Comparison of ENCODE assay signal across 44 mouse cellular contexts in the genomic region with DNA sequence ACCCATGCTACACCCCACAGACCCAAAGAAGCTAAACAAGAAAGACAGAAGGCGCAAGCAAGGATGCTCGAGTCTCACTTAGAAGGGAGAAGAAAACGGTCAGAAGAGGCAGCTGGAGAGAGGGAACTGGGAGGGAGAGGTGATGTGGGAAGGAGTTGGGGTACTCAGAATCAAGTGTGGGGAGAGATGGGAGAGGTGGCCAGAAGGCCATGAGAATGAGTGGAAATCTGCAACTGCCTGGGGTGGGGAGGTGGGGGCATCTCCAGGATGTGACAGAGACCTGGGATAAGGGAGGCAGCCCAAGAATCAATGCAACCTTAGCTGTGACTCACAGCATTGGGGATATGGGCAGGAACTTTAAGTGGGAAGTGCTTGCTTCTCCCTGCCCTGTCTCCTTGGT. TPM values are rescaled to one million over a fixed set of nuclear protein-coding genes. Genes with fewer than 3 reads are reported as not detected.
"Had no signal": no experiment of that assay in that cellular context is flagged by ENCODE, and none has a peak within 500 bp of the region (broad histone marks: within the 10 kb centered on the region; RNA-seq: fewer than 3 reads in every experiment).

No protein-coding gene starts in this region.

- H3K9me3 ChIP-seq: limb, embryonic 10.5 days; limb, embryonic 12.5 days; limb, embryonic 13.5 days; limb, embryonic 15.5 days; liver, embryonic 12.5 days; liver, embryonic 13.5 days; liver, embryonic 15.5 days; lung, embryonic 15.5 days; midbrain, embryonic 10.5 days; midbrain, embryonic 12.5 days; midbrain, embryonic 13.5 days; midbrain, embryonic 15.5 days had no signal

- H3K4me1 ChIP-seq: limb, embryonic 10.5 days; limb, embryonic 12.5 days; limb, embryonic 13.5 days; limb, embryonic 15.5 days; liver, embryonic 12.5 days; liver, embryonic 13.5 days; liver, embryonic 15.5 days; lung, embryonic 15.5 days; midbrain, embryonic 10.5 days; midbrain, embryonic 12.5 days; midbrain, embryonic 13.5 days; midbrain, embryonic 15.5 days had no signal

- H3K27ac ChIP-seq: limb, embryonic 10.5 days; limb, embryonic 12.5 days; limb, embryonic 13.5 days; limb, embryonic 15.5 days; liver, embryonic 12.5 days; liver, embryonic 13.5 days; liver, embryonic 14.5 days; liver, embryonic 15.5 days; lung, embryonic 15.5 days; macrophage; midbrain, embryonic 10.5 days; midbrain, embryonic 12.5 days; midbrain, embryonic 13.5 days; midbrain, embryonic 15.5 days had no signal

- H3K4me3 ChIP-seq: limb, embryonic 10.5 days; limb, embryonic 12.5 days; limb, embryonic 13.5 days; limb, embryonic 15.5 days; liver, embryonic 12.5 days; liver, embryonic 13.5 days; liver, embryonic 15.5 days; lung, embryonic 15.5 days; megakaryocyte, embryonic 14.5 days; midbrain, embryonic 10.5 days; midbrain, embryonic 12.5 days; midbrain, embryonic 13.5 days; midbrain, embryonic 15.5 days; myocyte had no signal

- H3K36me3 ChIP-seq: limb, embryonic 10.5 days; limb, embryonic 12.5 days; limb, embryonic 13.5 days; limb, embryonic 15.5 days; liver, embryonic 12.5 days; liver, embryonic 13.5 days; liver, embryonic 15.5 days; lung, embryonic 15.5 days; midbrain, embryonic 10.5 days; midbrain, embryonic 12.5 days; midbrain, embryonic 13.5 days; midbrain, embryonic 15.5 days had no signal

- ATAC-seq: liver, embryonic 12.5 days; liver, postnatal 0 days; lung, postnatal 0 days; midbrain, embryonic 13.5 days; midbrain, embryonic 15.5 days; midbrain, embryonic 16.5 days had no signal

- DNase-seq: left cerebral cortex, postnatal 4 days; liver; liver, embryonic 13.5 days; liver, postnatal 0 days; lung, adult 18-20 months; lung, adult 2 months; lung, embryonic 14.5 days; lung, postnatal 10 days; lung, postnatal 14 days; lung, postnatal 36 days; lung, postnatal 4 days; midbrain, embryonic 14.5 days had no signal

- H3K9ac ChIP-seq: limb, embryonic 12.5 days; limb, embryonic 13.5 days; limb, embryonic 15.5 days; liver, embryonic 12.5 days; liver, embryonic 13.5 days; liver, embryonic 14.5 days; liver, embryonic 15.5 days; liver, postnatal 0 days; lung, embryonic 14.5 days; lung, embryonic 15.5 days; midbrain, embryonic 12.5 days; midbrain, embryonic 13.5 days; midbrain, embryonic 15.5 days had no signal

- H3K27me3 ChIP-seq: limb, embryonic 12.5 days; limb, embryonic 13.5 days; limb, embryonic 15.5 days; liver, embryonic 12.5 days; liver, embryonic 13.5 days; liver, embryonic 15.5 days; lung, embryonic 15.5 days; midbrain, embryonic 12.5 days; midbrain, embryonic 13.5 days; midbrain, embryonic 15.5 days had no signal

- H3K4me2 ChIP-seq: limb, embryonic 12.5 days; limb, embryonic 13.5 days; limb, embryonic 15.5 days; liver, embryonic 11.5 days; liver, embryonic 12.5 days; liver, embryonic 13.5 days; liver, embryonic 15.5 days; lung, embryonic 14.5 days; lung, embryonic 15.5 days; midbrain, embryonic 11.5 days; midbrain, embryonic 12.5 days; midbrain, embryonic 13.5 days; midbrain, embryonic 15.5 days had no signal

RNA-seq across cellular contexts. Expression of a gene that starts 31.5 kb away (rescaled TPM):
- total RNA-seq: left cerebral cortex, adult 8-10 months; left cerebral cortex, postnatal 14 days; left cerebral cortex, postnatal 25 days; left cerebral cortex, postnatal 36 days; left cerebral cortex, postnatal 4 days; liver, adult 2 months; megakaryocyte progenitor cell, adult 5-6 weeks; megakaryocyte, adult 5-6 weeks; megakaryocyte-erythroid progenitor cell, adult 5-6 weeks; midbrain, postnatal 0 days; monocyte, adult 5-6 weeks had no signal
- polyA plus RNA-seq: limb, embryonic 10.5 days; limb, embryonic 11.5 days; liver, adult 2 months; liver, embryonic 11.5 days; liver, embryonic 12.5 days; liver, embryonic 13.5 days; liver, embryonic 14.5 days; liver, embryonic 15.5 days; liver, embryonic 16.5 days; lung, adult 2 months; lung, embryonic 14.5 days; lung, embryonic 16.5 days; lung, postnatal 0 days; macrophage; midbrain, embryonic 10.5 days; midbrain, embryonic 11.5 days; midbrain, embryonic 12.5 days; midbrain, embryonic 13.5 days; midbrain, embryonic 14.5 days; midbrain, postnatal 0 days had no signal
